Mouse (Mus musculus): ENCODE results near the gene Fgfr2. TPM values are rescaled to one million over a fixed set of nuclear protein-coding genes. Genes with fewer than 3 reads are reported as not detected.

The Fgfr2 gene
- polyA plus RNA-seq, 1 experiment = 14.7 TPM

DNA sequence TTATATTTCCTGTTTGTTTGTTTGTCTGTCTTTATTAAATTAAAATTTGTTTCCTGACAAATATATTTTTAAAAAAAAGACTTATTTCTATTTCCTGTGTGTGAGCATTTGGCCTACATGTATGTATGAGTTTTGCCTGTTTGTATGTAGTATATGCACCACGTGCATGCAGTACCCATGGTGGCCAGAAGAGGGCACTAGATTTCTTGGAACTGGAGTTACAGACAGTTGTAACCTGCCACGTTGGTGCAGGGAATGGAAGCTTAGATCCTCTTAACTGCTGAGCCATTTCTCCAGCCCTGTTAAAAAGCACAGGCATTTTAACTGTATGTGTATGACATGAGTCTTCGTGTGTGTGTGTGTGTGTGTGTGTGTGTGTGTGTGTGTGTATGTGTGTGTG is 1365.2 kb downstream of the Fgfr2 start:
- no peaks in the 10 kb centered on the region for H3K4me1 ChIP-seq (ENCODE audit: control insufficient read depth, insufficient read depth, insufficient read length, low read length)
- H3K27me3 ChIP-seq (ENCODE audit: control insufficient read depth, insufficient read depth, low read length) = no peaks in the 10 kb centered on the region
- H3K27ac ChIP-seq (ENCODE audit: insufficient read depth, low read depth, low read length) = no peak overlapping the region
- TF ChIP-seq POLR2A (IDR thresholded peaks at IDR 0.05; ENCODE audit: low read depth, low read length) (no peak), CTCF (IDR thresholded peaks at IDR 0.05; ENCODE audit: extremely low read depth, insufficient read length, insufficient replicate concordance, low read depth, low read length) (no peak)
- H3K36me3 ChIP-seq (ENCODE audit: control insufficient read depth, insufficient read depth, low read length) = no peaks in the 10 kb centered on the region
- no peak overlapping the region for H3K4me3 ChIP-seq (ENCODE audit: low read depth, low read length)
- 90% methylated on average over 3 of the region's 3 CpGs for WGBS

DNA sequence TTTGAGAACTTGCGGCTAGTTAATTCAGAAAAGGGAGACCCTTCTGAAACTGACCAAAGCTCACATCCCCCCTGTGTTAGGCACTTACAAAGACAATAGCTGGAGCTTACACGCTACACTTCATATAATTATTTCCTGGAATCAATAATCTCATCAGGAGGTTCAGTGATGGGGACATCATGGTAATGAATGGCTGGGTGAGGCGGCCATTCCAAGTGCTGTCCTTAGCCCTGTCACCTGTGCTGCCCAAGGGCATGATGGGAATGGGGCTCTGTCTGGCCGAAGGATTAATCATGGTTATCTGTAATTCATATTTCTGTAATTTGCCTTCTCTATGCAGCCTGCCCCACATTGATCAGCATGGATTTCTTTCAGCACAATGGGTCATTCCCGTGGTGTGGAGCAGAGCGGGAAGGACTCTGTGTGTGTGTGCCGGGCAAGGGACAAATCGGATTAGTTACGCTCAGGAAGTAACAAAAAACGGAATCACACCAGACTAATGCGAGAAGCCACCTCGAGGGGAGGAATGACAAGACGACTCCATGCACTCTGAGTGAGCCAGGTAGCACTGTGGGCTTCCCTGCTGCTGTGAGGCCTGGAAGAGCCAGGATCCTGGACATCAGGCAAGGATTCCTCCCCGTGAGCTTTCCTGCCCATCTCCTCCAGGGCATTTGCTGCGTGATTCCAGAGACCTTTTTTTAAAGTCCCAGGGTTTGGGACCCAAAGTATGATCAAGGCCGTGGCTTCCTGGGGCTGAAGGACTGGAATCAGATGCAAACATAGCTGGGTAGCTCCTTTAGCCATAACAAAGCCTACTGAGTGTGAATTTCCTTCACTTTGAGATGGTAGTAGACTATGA is 1375.8 kb downstream of the Fgfr2 start:
- Histone ChIP-seq H3K4me1 (ENCODE audit: control insufficient read depth, insufficient read depth, insufficient read length, low read length) (no peaks in the 10 kb centered on the region), H3K36me3 (ENCODE audit: control insufficient read depth, insufficient read depth, low read length) (no peaks in the 10 kb centered on the region), H3K27ac (ENCODE audit: insufficient read depth, low read depth, low read length) (no peak overlapping the region), H3K4me3 (ENCODE audit: low read depth, low read length) (no peak overlapping the region), H3K27me3 (ENCODE audit: control insufficient read depth, insufficient read depth, low read length) (no peaks in the 10 kb centered on the region)
- TF ChIP-seq CTCF (IDR thresholded peaks at IDR 0.05; ENCODE audit: extremely low read depth, insufficient read length, insufficient replicate concordance, low read depth, low read length) = no peak
- WGBS = 65% methylated on average over 16 of the region's 16 CpGs

DNA sequence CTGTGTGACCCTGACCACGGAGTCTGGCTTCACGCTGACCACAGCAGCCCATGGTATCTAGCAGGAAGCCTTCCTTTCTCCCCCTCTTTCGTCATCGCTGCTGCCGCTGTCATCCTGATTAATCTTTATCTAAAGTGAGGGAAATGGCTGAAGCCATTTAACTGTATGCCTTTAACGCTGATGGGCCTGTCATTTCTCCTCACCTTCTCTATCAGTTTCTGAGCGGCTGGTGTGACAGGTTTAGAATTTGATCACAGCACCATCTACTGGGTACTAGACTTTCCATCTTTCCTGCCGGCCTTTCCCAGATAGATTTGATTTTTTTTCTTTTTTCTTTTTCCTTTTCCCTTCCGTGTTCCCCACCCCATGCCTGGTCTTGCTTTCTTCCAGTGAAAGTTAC is 1376.4 kb downstream of the Fgfr2 start:
- TF ChIP-seq POLR2A (IDR thresholded peaks at IDR 0.05; ENCODE audit: low read depth, low read length) (no peak), CTCF (IDR thresholded peaks at IDR 0.05; ENCODE audit: extremely low read depth, insufficient read length, insufficient replicate concordance, low read depth, low read length) (no peak)
- no peaks in the 10 kb centered on the region for H3K27me3 ChIP-seq (ENCODE audit: control insufficient read depth, insufficient read depth, low read length)
- H3K4me1 ChIP-seq (ENCODE audit: control insufficient read depth, insufficient read depth, insufficient read length, low read length) = no peaks in the 10 kb centered on the region
- no peaks in the 10 kb centered on the region for H3K36me3 ChIP-seq (ENCODE audit: control insufficient read depth, insufficient read depth, low read length)
- 12% methylated on average over 9 of the region's 9 CpGs for WGBS
- no peak overlapping the region for H3K4me3 ChIP-seq (ENCODE audit: low read depth, low read length)
- no peak overlapping the region for H3K27ac ChIP-seq (ENCODE audit: insufficient read depth, low read depth, low read length)

DNA sequence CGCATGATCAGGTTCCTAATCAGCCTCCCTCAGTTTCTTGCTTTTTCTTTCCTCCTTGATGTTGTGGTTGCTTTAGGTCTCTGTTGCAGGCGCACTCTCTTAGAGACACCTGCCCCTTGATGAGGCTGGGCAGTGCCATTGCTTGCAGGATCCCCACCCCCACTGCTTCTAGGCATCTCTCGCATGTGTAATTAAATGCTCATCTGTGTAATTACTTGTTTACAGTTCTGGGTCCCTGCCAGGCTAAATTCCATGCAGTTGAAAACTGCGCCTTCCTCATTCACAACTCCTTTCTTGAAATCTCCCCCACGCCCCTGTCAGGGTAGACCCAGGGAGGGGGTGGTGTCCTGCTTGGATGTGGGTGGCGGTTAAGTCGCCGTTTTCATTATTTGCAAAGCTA is 1380.0 kb downstream of the Fgfr2 start:
- Histone ChIP-seq H3K4me1 (ENCODE audit: control insufficient read depth, insufficient read depth, insufficient read length, low read length) (no peaks in the 10 kb centered on the region), H3K36me3 (ENCODE audit: control insufficient read depth, insufficient read depth, low read length) (no peaks in the 10 kb centered on the region), H3K27me3 (ENCODE audit: control insufficient read depth, insufficient read depth, low read length) (no peaks in the 10 kb centered on the region), H3K27ac (ENCODE audit: insufficient read depth, low read depth, low read length) (no peak overlapping the region), H3K4me3 (ENCODE audit: low read depth, low read length) (no peak overlapping the region)
- 46% methylated on average over 8 of the region's 8 CpGs for WGBS
- no peak for TF ChIP-seq CTCF (IDR thresholded peaks at IDR 0.05; ENCODE audit: extremely low read depth, insufficient read length, insufficient replicate concordance, low read depth, low read length)
- TF ChIP-seq POLR2A (IDR thresholded peaks at IDR 0.05; ENCODE audit: low read depth, low read length) = no peak

- 58% methylated on average over 9 of the region's 9 CpGs for WGBS
- H3K27me3 ChIP-seq (ENCODE audit: control insufficient read depth, insufficient read depth, low read length) = no peaks in the 10 kb centered on the region
Observed at GRCm38 (mm10) chr7:131722783-131723575, 1400.2 kb downstream of the Fgfr2 start.

GRCm38 (mm10) chr7:131722316-131722715 is 1400.8 kb downstream of the Fgfr2 start:
- no peaks in the 10 kb centered on the region for H3K27me3 ChIP-seq (ENCODE audit: control insufficient read depth, insufficient read depth, low read length)
- H3K27ac ChIP-seq (ENCODE audit: insufficient read depth, low read depth, low read length) = no peak overlapping the region
- no peak for TF ChIP-seq POLR2A (IDR thresholded peaks at IDR 0.05; ENCODE audit: low read depth, low read length)
- no peak for TF ChIP-seq CTCF (IDR thresholded peaks at IDR 0.05; ENCODE audit: extremely low read depth, insufficient read length, insufficient replicate concordance, low read depth, low read length)
- H3K4me1 ChIP-seq (ENCODE audit: control insufficient read depth, insufficient read depth, insufficient read length, low read length) = no peaks in the 10 kb centered on the region
- H3K36me3 ChIP-seq (ENCODE audit: control insufficient read depth, insufficient read depth, low read length) = no peaks in the 10 kb centered on the region
- no peak overlapping the region for H3K4me3 ChIP-seq (ENCODE audit: low read depth, low read length)
- 74% methylated on average over 4 of the region's 4 CpGs for WGBS

More at GRCm38 (mm10) chr7:131722783-131723575, 1400.2 kb downstream of the Fgfr2 start:
- Histone ChIP-seq H3K4me1 (ENCODE audit: control insufficient read depth, insufficient read depth, insufficient read length, low read length) (no peaks in the 10 kb centered on the region), H3K36me3 (ENCODE audit: control insufficient read depth, insufficient read depth, low read length) (no peaks in the 10 kb centered on the region), H3K4me3 (ENCODE audit: low read depth, low read length) (no peak overlapping the region), H3K27ac (ENCODE audit: insufficient read depth, low read depth, low read length) (no peak overlapping the region)
- no peak for TF ChIP-seq POLR2A (IDR thresholded peaks at IDR 0.05; ENCODE audit: low read depth, low read length)
- TF ChIP-seq CTCF (IDR thresholded peaks at IDR 0.05; ENCODE audit: extremely low read depth, insufficient read length, insufficient replicate concordance, low read depth, low read length) = no peak

DNA sequence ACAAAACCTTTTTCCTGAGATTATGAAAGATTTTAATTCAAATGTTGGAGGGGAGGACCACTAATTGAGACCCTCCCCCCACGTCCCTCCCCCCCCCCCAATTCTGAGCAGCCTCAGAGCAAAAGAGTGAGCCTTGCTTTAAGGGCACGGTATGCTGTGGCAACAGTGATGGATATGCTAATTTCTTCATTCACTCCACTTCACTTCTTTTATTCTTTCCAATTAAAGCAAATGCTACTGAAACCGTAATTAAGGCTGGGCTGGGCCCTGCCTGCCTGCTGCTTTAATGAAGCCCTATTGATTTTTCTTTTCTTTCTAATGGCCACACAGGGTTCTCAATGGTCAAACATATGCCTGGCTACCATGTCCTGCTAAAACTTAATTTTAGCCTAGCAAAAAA is 1404.9 kb downstream of the Fgfr2 start:
- no peaks in the 10 kb centered on the region for H3K4me1 ChIP-seq (ENCODE audit: control insufficient read depth, insufficient read depth, insufficient read length, low read length)

More for the DNA sequence above, 1404.9 kb downstream of the Fgfr2 start:
- 49% methylated on average over 3 of the region's 3 CpGs for WGBS
- no peak overlapping the region for H3K27ac ChIP-seq (ENCODE audit: insufficient read depth, low read depth, low read length)
- H3K27me3 ChIP-seq (ENCODE audit: control insufficient read depth, insufficient read depth, low read length) = no peaks in the 10 kb centered on the region
- no peak overlapping the region for H3K4me3 ChIP-seq (ENCODE audit: low read depth, low read length)
- H3K36me3 ChIP-seq (ENCODE audit: control insufficient read depth, insufficient read depth, low read length) = no peaks in the 10 kb centered on the region
- TF ChIP-seq POLR2A (IDR thresholded peaks at IDR 0.05; ENCODE audit: low read depth, low read length) (no peak), CTCF (IDR thresholded peaks at IDR 0.05; ENCODE audit: extremely low read depth, insufficient read length, insufficient replicate concordance, low read depth, low read length) (no peak)

Data from small intestine, adult 2 months (tissue).